Mouse (Mus musculus): ENCODE data around the gene Emx2. TPM values are rescaled to one million over a fixed set of nuclear protein-coding genes. Genes with fewer than 3 reads are reported as not detected.

The Emx2 gene
- polyA plus RNA-seq, 1 experiment from 2014 or later = 18.9 TPM

DNA sequence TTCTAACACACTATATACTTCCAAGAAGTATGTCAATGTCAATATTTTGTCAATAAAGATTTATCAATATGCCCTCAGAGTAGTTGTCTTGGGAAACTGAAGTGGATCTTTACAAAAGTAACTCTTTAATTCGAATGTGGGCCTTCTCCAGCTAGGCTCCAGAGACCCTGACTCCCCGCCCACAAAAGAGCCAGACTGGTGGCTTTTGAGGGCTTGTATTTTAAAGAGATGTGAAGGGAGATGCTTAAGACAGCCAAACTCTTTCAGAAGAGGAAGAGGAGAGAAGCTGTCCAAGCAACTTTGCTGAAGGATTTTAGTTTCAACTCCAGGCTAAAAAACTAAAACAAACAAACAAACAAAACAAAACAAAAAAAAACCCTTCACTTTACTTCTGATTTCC lies 7.1 kb downstream of the Emx2 start:
- WGBS = 20% methylated on average over 2 of the region's 2 CpGs
- H3K9me3 ChIP-seq = no peaks in the 10 kb centered on the region
- H3K27me3 ChIP-seq = peaks cover 95% of the 10 kb centered on the region
- H3K4me1 ChIP-seq = peaks cover 23% of the 10 kb centered on the region
- no peak overlapping the region; the same call in 1 of the 2 replicates for H3K4me3 ChIP-seq
- H3K27ac ChIP-seq = no peak overlapping the region
- no peaks in the 10 kb centered on the region for H3K36me3 ChIP-seq
- no peak overlapping the region for H3K4me2 ChIP-seq (replicated peaks)
- H3K9ac ChIP-seq = no peak overlapping the region
- no peak for ATAC-seq (ENCODE audit: low FRiP score, low read depth)

DNA sequence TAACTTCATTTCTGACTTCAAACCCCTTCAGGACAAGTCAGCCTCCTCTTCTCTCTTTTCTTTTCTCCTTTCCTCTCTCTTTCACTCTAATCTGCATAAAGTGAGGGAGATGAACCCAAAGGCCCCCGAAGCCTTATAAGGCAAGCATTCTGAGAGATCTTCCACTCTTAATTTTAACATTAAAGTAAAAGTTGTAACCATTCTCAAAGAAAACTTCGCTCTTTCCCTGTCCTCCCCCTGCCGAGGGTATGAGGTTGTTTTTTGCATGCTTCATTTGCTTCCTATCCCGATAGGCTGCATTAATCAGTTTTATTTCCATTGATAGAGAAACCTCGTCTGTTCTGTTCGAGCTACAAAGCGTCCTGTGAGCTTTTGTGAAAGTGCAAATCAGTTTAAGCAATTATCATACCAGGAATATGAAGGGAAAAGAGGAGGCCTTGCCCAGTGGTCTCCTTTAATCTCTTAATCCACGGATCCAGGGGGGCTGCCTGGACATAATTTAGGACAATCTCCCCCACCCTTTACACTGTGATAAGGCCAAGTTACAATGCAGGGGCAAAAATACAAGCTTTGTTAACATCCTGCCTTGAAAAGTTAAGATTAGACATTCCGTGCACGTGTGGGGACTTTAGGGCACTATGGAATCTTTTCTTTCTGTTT lies 7.7 kb downstream of the Emx2 start:
- Histone ChIP-seq H3K36me3 (no peaks in the 10 kb centered on the region), H3K9ac (peak overlapping the region; percentile 39; the same call in 1 of the 2 replicates), H3K27me3 (peaks cover 99% of the 10 kb centered on the region), H3K27ac (no peak overlapping the region), H3K4me1 (peaks cover 26% of the 10 kb centered on the region), H3K4me3 (peak overlapping the region; percentile 1; the same call in 1 of the 2 replicates), H3K4me2 (replicated peaks) (0 out of 2 replicates have a peak overlapping the region, but pooled peaks have one; percentile 7), H3K9me3 (no peaks in the 10 kb centered on the region)
- no peak for ATAC-seq (ENCODE audit: low FRiP score, low read depth)
- 16% methylated on average over 10 of the region's 10 CpGs for WGBS

DNA sequence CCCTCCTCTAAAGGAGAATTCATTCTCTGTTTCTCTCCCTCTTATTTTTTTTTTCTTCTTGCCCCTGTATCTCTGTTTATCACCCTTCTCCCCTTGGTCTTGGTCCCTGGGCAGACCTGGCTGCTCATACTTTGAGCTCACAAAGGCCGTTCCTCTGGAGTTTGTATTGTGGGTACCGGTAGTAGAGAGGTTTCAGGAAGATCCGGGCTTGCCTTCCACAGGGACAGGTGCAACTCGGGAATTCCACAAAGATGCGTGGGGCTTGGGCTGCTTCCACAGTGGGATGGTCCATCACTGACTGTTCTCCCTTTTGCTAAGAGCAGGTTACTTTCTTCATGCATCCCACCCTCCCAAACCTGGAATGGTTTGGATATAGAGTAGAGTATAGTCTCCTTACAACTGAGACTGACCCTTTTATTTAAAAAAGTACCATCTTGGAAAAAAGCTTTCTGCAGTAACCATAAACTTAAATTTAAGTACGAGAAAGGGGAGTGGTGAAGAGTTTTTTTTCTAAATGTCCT lies 8.3 kb downstream of the Emx2 start:
- no peak overlapping the region for H3K4me2 ChIP-seq (replicated peaks)
- H3K36me3 ChIP-seq = no peaks in the 10 kb centered on the region
- WGBS = 10% methylated on average over 6 of the region's 6 CpGs

GRCm38 (mm10) chr19:59467016-59467412 lies 8.8 kb downstream of the Emx2 start:
- Histone ChIP-seq H3K4me3 (peak overlapping the region; percentile 19; the same call in 1 of the 2 replicates), H3K4me2 (replicated peaks) (peak overlapping the region; percentile 49), H3K9ac (no peak overlapping the region), H3K4me1 (peaks cover 34% of the 10 kb centered on the region), H3K27ac (0 out of 2 replicates have a peak overlapping the region, but pooled peaks have one; percentile 49), H3K27me3 (peaks cover 100% of the 10 kb centered on the region), H3K36me3 (no peaks in the 10 kb centered on the region), H3K9me3 (no peaks in the 10 kb centered on the region)
- no peak for ATAC-seq (ENCODE audit: low FRiP score, low read depth)
- 3% methylated on average over 19 of the region's 19 CpGs for WGBS

More for the DNA sequence above, 8.3 kb downstream of the Emx2 start:
- Histone ChIP-seq H3K27ac (no peak overlapping the region), H3K4me1 (peaks cover 32% of the 10 kb centered on the region), H3K4me3 (no peak overlapping the region), H3K9ac (no peak overlapping the region), H3K27me3 (peaks cover 100% of the 10 kb centered on the region), H3K9me3 (no peaks in the 10 kb centered on the region)
- no peak for ATAC-seq (ENCODE audit: low FRiP score, low read depth)

DNA sequence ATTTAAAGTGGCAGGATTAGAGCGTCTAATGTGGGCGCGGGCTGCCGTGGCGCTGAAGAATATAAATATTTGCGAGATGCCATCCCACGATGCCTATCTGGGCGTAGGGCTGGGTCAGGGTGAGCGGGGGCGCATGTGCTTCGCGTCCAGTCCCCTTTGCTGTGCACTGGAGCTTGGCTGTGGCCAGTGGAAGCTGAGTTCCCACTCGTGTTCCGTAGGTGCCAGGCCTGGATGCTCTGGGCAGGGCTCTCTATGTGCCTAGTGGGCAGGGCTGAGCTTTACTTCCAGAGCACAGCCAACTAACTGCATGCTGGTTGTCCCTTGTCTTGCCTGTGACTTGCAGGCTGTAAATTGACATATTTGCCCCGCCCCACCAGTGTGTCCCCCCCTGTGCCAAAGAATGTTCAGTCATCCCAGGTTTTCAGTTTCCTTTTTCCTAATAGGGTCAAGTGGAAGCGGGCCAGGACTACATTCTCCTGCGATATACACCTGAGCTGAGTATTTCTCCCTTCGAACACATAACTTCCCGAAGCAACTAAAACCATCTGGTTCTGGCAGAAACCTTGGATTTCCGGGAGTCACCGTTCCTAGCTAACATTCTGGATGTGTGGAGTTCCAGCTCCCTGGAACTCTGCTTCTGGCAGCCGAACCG lies 9.4 kb downstream of the Emx2 start:
- Histone ChIP-seq H3K27me3 (peaks cover 100% of the 10 kb centered on the region), H3K9ac (no peak overlapping the region), H3K27ac (peak overlapping the region; percentile 49; the same call in 1 of the 2 replicates), H3K4me1 (peaks cover 34% of the 10 kb centered on the region), H3K36me3 (no peaks in the 10 kb centered on the region), H3K4me3 (peak overlapping the region; percentile 19), H3K9me3 (no peaks in the 10 kb centered on the region), H3K4me2 (replicated peaks) (peak overlapping the region; percentile 49)
- 2% methylated on average over 23 of the region's 23 CpGs for WGBS
- no peak for ATAC-seq (ENCODE audit: low FRiP score, low read depth)

GRCm38 (mm10) chr19:59468065-59468810 lies 10.1 kb downstream of the Emx2 start:
- peak overlapping the region; percentile 64 for H3K4me2 ChIP-seq (replicated peaks)
- no peak overlapping the region for H3K27ac ChIP-seq
- H3K27me3 ChIP-seq = peaks cover 100% of the 10 kb centered on the region
- peak overlapping the region; percentile 19 for H3K4me3 ChIP-seq
- peaks cover 34% of the 10 kb centered on the region for H3K4me1 ChIP-seq
- H3K9ac ChIP-seq = no peak overlapping the region
- no peak for ATAC-seq (ENCODE audit: low FRiP score, low read depth)
- 4% methylated on average over 26 of the region's 27 CpGs for WGBS
- no peaks in the 10 kb centered on the region for H3K36me3 ChIP-seq
- no peaks in the 10 kb centered on the region for H3K9me3 ChIP-seq

- peak overlapping the region; percentile 36 for H3K4me3 ChIP-seq
Observed at GRCm38 (mm10) chr19:59469035-59469949, 11.1 kb downstream of the Emx2 start.

GRCm38 (mm10) chr19:59470074-59470630 lies 12.0 kb downstream of the Emx2 start:
- H3K4me3 ChIP-seq = no peak overlapping the region
- no peaks in the 10 kb centered on the region for H3K36me3 ChIP-seq
- peaks cover 95% of the 10 kb centered on the region for H3K27me3 ChIP-seq
- no peak overlapping the region for H3K27ac ChIP-seq
- H3K4me1 ChIP-seq = peaks cover 34% of the 10 kb centered on the region
- ATAC-seq (ENCODE audit: low FRiP score, low read depth) = no peak
- no peaks in the 10 kb centered on the region for H3K9me3 ChIP-seq
- 25% methylated on average over 11 of the region's 11 CpGs for WGBS
- H3K4me2 ChIP-seq (replicated peaks) = no peak overlapping the region
- no peak overlapping the region for H3K9ac ChIP-seq

More at GRCm38 (mm10) chr19:59469035-59469949, 11.1 kb downstream of the Emx2 start:
- Histone ChIP-seq H3K27me3 (peaks cover 97% of the 10 kb centered on the region), H3K36me3 (no peaks in the 10 kb centered on the region), H3K4me2 (replicated peaks) (peak overlapping the region; percentile 64), H3K9ac (peak overlapping the region; percentile 54; the same call in 1 of the 2 replicates), H3K4me1 (peaks cover 34% of the 10 kb centered on the region), H3K9me3 (no peaks in the 10 kb centered on the region), H3K27ac (no peak overlapping the region)
- peak; percentile 38; the same call in 1 of the 2 replicates for ATAC-seq (ENCODE audit: low FRiP score, low read depth)
- WGBS = 4% methylated on average over 35 of the region's 35 CpGs

- Histone ChIP-seq H3K27me3 (peaks cover 93% of the 10 kb centered on the region), H3K9ac (no peak overlapping the region), H3K36me3 (no peaks in the 10 kb centered on the region), H3K9me3 (no peaks in the 10 kb centered on the region), H3K27ac (no peak overlapping the region), H3K4me1 (peaks cover 34% of the 10 kb centered on the region), H3K4me3 (peak overlapping the region; percentile 3; the same call in 1 of the 2 replicates), H3K4me2 (replicated peaks) (peak overlapping the region; percentile 45)
- 3% methylated on average over 13 of the region's 13 CpGs for WGBS
- ATAC-seq (ENCODE audit: low FRiP score, low read depth) = no peak
Observed at GRCm38 (mm10) chr19:59470913-59471312, 12.7 kb downstream of the Emx2 start.

DNA sequence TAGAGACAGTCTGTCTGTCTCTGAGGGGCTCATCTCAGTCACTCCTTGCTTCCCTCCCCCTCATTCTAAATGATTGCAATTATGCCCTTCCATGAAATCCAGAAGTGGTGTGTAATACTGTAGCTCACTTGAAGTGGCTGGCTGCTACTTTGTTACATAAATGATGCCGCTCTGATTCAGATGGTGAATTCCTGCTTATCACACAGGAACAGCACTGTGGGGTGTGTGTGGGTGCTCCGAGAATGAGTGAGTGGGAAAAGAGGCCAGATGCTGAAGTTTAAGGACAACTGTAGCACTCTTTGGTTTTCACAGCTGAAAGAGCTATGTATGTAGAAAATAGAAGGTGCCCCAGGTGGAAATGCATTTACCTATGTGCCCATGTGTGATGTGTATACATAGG lies 14.7 kb downstream of the Emx2 start:
- Histone ChIP-seq H3K27ac (no peak overlapping the region), H3K4me2 (replicated peaks) (no peak overlapping the region), H3K4me1 (peaks cover 27% of the 10 kb centered on the region), H3K36me3 (no peaks in the 10 kb centered on the region), H3K4me3 (no peak overlapping the region), H3K27me3 (peaks cover 82% of the 10 kb centered on the region), H3K9ac (no peak overlapping the region), H3K9me3 (no peaks in the 10 kb centered on the region)
- no peak for ATAC-seq (ENCODE audit: low FRiP score, low read depth)
- 93% methylated on average over 2 of the region's 2 CpGs for WGBS

DNA sequence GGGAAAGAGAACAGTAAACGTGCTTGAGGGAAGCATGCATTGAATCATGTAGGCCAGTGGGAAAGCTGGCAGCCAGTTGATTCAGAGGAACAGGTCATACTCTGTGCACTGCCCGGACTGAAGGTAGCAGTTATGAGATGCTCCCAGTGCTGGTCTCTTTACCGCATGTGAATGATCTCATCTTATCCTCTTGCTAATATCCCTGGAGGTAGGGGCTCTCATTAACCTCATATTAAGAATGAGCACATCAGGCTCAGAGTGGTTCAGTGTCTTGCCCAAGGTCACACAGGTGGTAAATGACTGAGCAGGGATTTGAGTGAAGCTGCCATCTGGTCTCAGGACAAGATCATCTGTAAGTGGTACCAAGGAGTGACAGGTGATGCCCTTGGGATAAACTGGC lies 21.7 kb downstream of the Emx2 start:
- H3K36me3 ChIP-seq = no peaks in the 10 kb centered on the region
- H3K4me2 ChIP-seq (replicated peaks) = no peak overlapping the region
- H3K4me1 ChIP-seq = 0 out of 2 replicates have a peak, but pooled peaks cover 3% of the 10 kb centered on the region
- H3K9me3 ChIP-seq = no peaks in the 10 kb centered on the region
- no peak overlapping the region for H3K27ac ChIP-seq
- 72% methylated on average over 3 of the region's 3 CpGs for WGBS
- no peak overlapping the region for H3K9ac ChIP-seq
- no peak for ATAC-seq (ENCODE audit: low FRiP score, low read depth)
- no peak overlapping the region for H3K4me3 ChIP-seq
- peaks cover 16% of the 10 kb centered on the region for H3K27me3 ChIP-seq

Data from limb, embryonic 13.5 days (tissue).